8 mouse cellular contexts compared by ENCODE assay signal in genomic region chr8:8690146-8691092, GRCm38 (mm10). TPM values are rescaled to one million over a fixed set of nuclear protein-coding genes. Genes with fewer than 3 reads are reported as not detected.
DNase-seq lines count a peak whose midpoint lies in the region; ATAC-seq and TF ChIP-seq lines count a peak whose summit lies in the region.

Arglu1 (minus strand) TSS chr8:8690521.

- H3K27ac ChIP-seq in MEL (ENCODE audit: control insufficient read depth, low read depth, low read length) = peak within 1 kb of the TSS; percentile 83
- peak within 1 kb of the TSS; percentile 31; the same call in 1 of the 2 replicates for H3K27ac ChIP-seq in cerebellum, adult 2 months (ENCODE audit: insufficient read depth, low read length)
- H3K27ac ChIP-seq in lung, embryonic 16.5 days (ENCODE audit: low read length) = peak within 1 kb of the TSS; percentile 94

- no peak for TF ChIP-seq RAD21 in MEL (IDR thresholded peaks at IDR 0.05; ENCODE audit: low read depth, low read length)

- ATAC-seq in hematopoietic stem cell, adult 5-6 weeks (replicated peaks in 1 of 2; ENCODE audit: insufficient read depth in 1 of 2, low FRiP score in 2 of 2, low TSS enrichment in 1 of 2, low read depth in 1 of 2, poor library complexity in 2 of 2, severe bottlenecking in 2 of 2) = peak; percentile 85 to 86
- peak; percentile 95 for ATAC-seq in lung, embryonic 16.5 days (ENCODE audit: low read depth)

- peaks cover 0 to 2% of the 10 kb centered on the region in 2 experiments; a peak in 1 of 4 replicates for H3K27me3 ChIP-seq in MEL (ENCODE audit: control insufficient read depth in 1 of 2, insufficient read depth in 2 of 2, low read length in 2 of 2)
- H3K27me3 ChIP-seq in cerebellum, adult 2 months (ENCODE audit: control insufficient read depth, insufficient read depth, low read length) = 0 out of 2 replicates have a peak, but pooled peaks cover 2% of the 10 kb centered on the region
- no peaks in the 10 kb centered on the region for H3K27me3 ChIP-seq in lung, embryonic 16.5 days (ENCODE audit: control insufficient read depth, insufficient read depth, low read depth, low read length)

- peaks cover 0 to 34% of the 10 kb centered on the region in 2 experiments; a peak in 2 of 4 replicates for H3K36me3 ChIP-seq in MEL (ENCODE audit: control insufficient read depth in 1 of 2, insufficient read depth in 2 of 2, low read length in 2 of 2)
- no peaks in the 10 kb centered on the region for H3K36me3 ChIP-seq in lung, embryonic 16.5 days (ENCODE audit: control insufficient read depth, insufficient read depth, low read length)

- under 1% methylated on average over 81 of the region's 81 CpGs for WGBS in cerebellum, adult 2 months
- WGBS in lung, embryonic 16.5 days = under 1% methylated on average over 65 of the region's 81 CpGs

- H3K9ac ChIP-seq in MEL (ENCODE audit: control insufficient read depth, low read depth, low read length, poor library complexity, severe bottlenecking) = peak within 1 kb of the TSS; percentile 99
- H3K9ac ChIP-seq in lung, embryonic 16.5 days (ENCODE audit: low read length) = peak within 1 kb of the TSS; percentile 99

- no peaks in the 10 kb centered on the region for H3K9me3 ChIP-seq in MEL (replicated peaks; ENCODE audit: insufficient read depth, low read length)
- no peaks in the 10 kb centered on the region for H3K9me3 ChIP-seq in lung, embryonic 16.5 days (ENCODE audit: control insufficient read depth, low read length)

- TF ChIP-seq POLR2A in MEL (IDR thresholded peaks at IDR 0.05; ENCODE audit: control insufficient read depth in 1 of 2, insufficient read depth in 1 of 2, low read depth in 1 of 2, low read length in 2 of 2, poor library complexity in 1 of 2) = peak; percentile 60 to 71; a peak in 3 of 4 replicates
- peak; percentile 71 for TF ChIP-seq POLR2A in cerebellum, adult 2 months (IDR thresholded peaks at IDR 0.05; ENCODE audit: borderline replicate concordance, insufficient read depth, low read length)

- peak; percentile 91 for DNase-seq in MEL (ENCODE audit: low read depth, low spot score)
- peak; percentile 95 to 97 for DNase-seq in cerebellum, adult 2 months
- peak; percentile 93 for DNase-seq in forelimb bud, embryonic 11.5 days (ENCODE audit: low read depth, low spot score)
- peak; percentile 82 for DNase-seq in layer of hippocampus, adult 9-10 months (ENCODE audit: low spot score)
- DNase-seq in ovary, postnatal 10 days (ENCODE audit: low spot score) = peak; percentile 95
- DNase-seq in thymus, postnatal 10 days (ENCODE audit: low spot score in 2 of 2) = peak; percentile 93 to 98

- no peak for TF ChIP-seq CTCF in MEL (IDR thresholded peaks at IDR 0.05 in 2 of 3, conservative IDR thresholded peaks at IDR 0.05 in 1 of 3; ENCODE audit: control insufficient read depth in 1 of 3, insufficient read depth in 1 of 3, low read depth in 2 of 3, low read length in 3 of 3, poor library complexity in 1 of 3, severe bottlenecking in 1 of 3)
- no peak for TF ChIP-seq CTCF in cerebellum, adult 2 months (IDR thresholded peaks at IDR 0.05; ENCODE audit: borderline replicate concordance, insufficient read depth, low read depth, low read length)

- H3K4me3 ChIP-seq in MEL (ENCODE audit: control insufficient read depth in 1 of 2, insufficient read depth in 1 of 2, low read depth in 2 of 2, low read length in 2 of 2) = peak within 1 kb of the TSS; percentile 50 to 97
- H3K4me3 ChIP-seq in cerebellum, adult 2 months (replicated peaks; ENCODE audit: insufficient read depth, low read depth, low read length) = peak within 1 kb of the TSS; percentile 86
- H3K4me3 ChIP-seq in lung, embryonic 16.5 days (ENCODE audit: low read length) = peak within 1 kb of the TSS; percentile 87

- H3K79me2 ChIP-seq in MEL (ENCODE audit: control insufficient read depth, insufficient read depth, low read length, poor library complexity) = peaks cover 47% of the 10 kb centered on the region

- TF ChIP-seq EP300 in MEL (IDR thresholded peaks at IDR 0.05; ENCODE audit: low read depth in 1 of 2, low read length in 2 of 2) = no peak

- peaks cover 5 to 6% of the 10 kb centered on the region in 2 experiments; a peak in 3 of 4 replicates for H3K4me1 ChIP-seq in MEL (ENCODE audit: control insufficient read depth in 1 of 2, insufficient read depth in 2 of 2, low read length in 2 of 2)
- H3K4me1 ChIP-seq in cerebellum, adult 2 months (ENCODE audit: control insufficient read depth, insufficient read depth, low read length) = peaks cover 6% of the 10 kb centered on the region; the same call in 1 of the 2 replicates
- peaks cover 34% of the 10 kb centered on the region for H3K4me1 ChIP-seq in lung, embryonic 16.5 days (replicated peaks; ENCODE audit: control insufficient read depth, insufficient read depth, low read length)

- peak within 1 kb of the TSS; percentile 72 for H3K4me2 ChIP-seq in lung, embryonic 16.5 days (ENCODE audit: low read depth, low read length)

TF ChIP-seq in MEL, 35 proteins besides CTCF, POLR2A, EP300 and RAD21:
- TF ChIP-seq MAZ (IDR thresholded peaks at IDR 0.05; ENCODE audit: low read depth, low read length) = no peak; the same call in 1 of the 2 replicates
- peak; percentile 74 for TF ChIP-seq NELFE (IDR thresholded peaks at IDR 0.05; ENCODE audit: low read depth, low read length)
- TF ChIP-seq MAFK (IDR thresholded peaks at IDR 0.05; ENCODE audit: borderline replicate concordance, low read depth, low read length) = no peak
- TF ChIP-seq SMC3 (IDR thresholded peaks at IDR 0.05; ENCODE audit: low read depth, low read length) = no peak
- TF ChIP-seq ETS1 (IDR thresholded peaks at IDR 0.05; ENCODE audit: low read depth, low read length) = no peak
- peak; percentile 35; the same call in 1 of the 2 replicates for TF ChIP-seq POLR2AphosphoS2 (IDR thresholded peaks at IDR 0.05; ENCODE audit: low read length)
- TF ChIP-seq KAT2A (conservative IDR thresholded peaks at IDR 0.05; ENCODE audit: low read depth, low read length) = peak; percentile 63
- TF ChIP-seq ZMIZ1 (IDR thresholded peaks at IDR 0.05; ENCODE audit: low read depth, low read length) = peak; percentile 69
- TF ChIP-seq E2F4 (IDR thresholded peaks at IDR 0.05; ENCODE audit: borderline replicate concordance, low read depth, low read length) = no peak
- peak; percentile 53 for TF ChIP-seq USF1 (IDR thresholded peaks at IDR 0.05; ENCODE audit: low read depth, low read length)
- TF ChIP-seq SIN3A (IDR thresholded peaks at IDR 0.05; ENCODE audit: low read length) = no peak; the same call in 1 of the 2 replicates
- no peak for TF ChIP-seq GATA1 (IDR thresholded peaks at IDR 0.05; ENCODE audit: low read depth, low read length)
- TF ChIP-seq TCF12 (IDR thresholded peaks at IDR 0.05; ENCODE audit: low read depth, low read length) = 0 out of 2 replicates have a peak, but pooled peaks have one; percentile 45
- TF ChIP-seq MYC (IDR thresholded peaks at IDR 0.05; ENCODE audit: low read depth, low read length) = 0 out of 2 replicates have a peak, but pooled peaks have one; percentile 22
- TF ChIP-seq TBP (IDR thresholded peaks at IDR 0.05; ENCODE audit: low read depth, low read length) = no peak
- TF ChIP-seq POLR2AphosphoS5 (IDR thresholded peaks at IDR 0.05; ENCODE audit: borderline replicate concordance, low read depth, low read length) = no peak
- peak; percentile 67 for TF ChIP-seq MXI1 (IDR thresholded peaks at IDR 0.05; ENCODE audit: low read depth, low read length)
- no peak for TF ChIP-seq USF2 (IDR thresholded peaks at IDR 0.05; ENCODE audit: borderline replicate concordance in 1 of 2, insufficient read depth in 1 of 2, low read depth in 1 of 2, low read length in 2 of 2)
- no peak for TF ChIP-seq ELF1 (IDR thresholded peaks at IDR 0.05; ENCODE audit: low read depth, low read length)
- TF ChIP-seq CHD1 (IDR thresholded peaks at IDR 0.05; ENCODE audit: low read depth, low read length) = no peak
- TF ChIP-seq HCFC1 (IDR thresholded peaks at IDR 0.05; ENCODE audit: low read depth, low read length) = peak; percentile 82
- peak; percentile 47; the same call in 1 of the 2 replicates for TF ChIP-seq MAX (IDR thresholded peaks at IDR 0.05; ENCODE audit: low read length)
TF ChIP-seq in MEL: peak in this region for 10.

RNA-seq across cellular contexts. Expression of gene Arglu1, which starts in this region (rescaled TPM):
- 34.6 and 35.3 TPM in 2 replicates for total RNA-seq in MEL (2012; rRNA removed)
- 100 to 1,000 TPM in 1 of 2 experiments, not detected in 1; 104 TPM for polyA plus RNA-seq in MEL (2012; ENCODE audit: insufficient read depth in 1 of 2, insufficient read length in 2 of 2, low read depth in 1 of 2, low replicate concordance in 2 of 2, missing spikeins in 1 of 2)
- 106 and 109 TPM in 2 replicates for polyA plus RNA-seq in cerebellum, adult 2 months (2012; rRNA removed)
- 215 and 239 TPM in 2 replicates for total RNA-seq in hematopoietic stem cell, adult 5-6 weeks (2017)
- 116 and 120 TPM in 2 replicates for polyA plus RNA-seq in lung, embryonic 16.5 days (2015; fragmentation: Nextera tagmentation; extraction: Ambion mirVana)

Comparison
In these comparisons a context has a peak if more than half of its experiments do, and no peak if none do; other contexts are left out.
1. Peak in every context shown above with its lines: DNase-seq, ATAC-seq, H3K4me3 ChIP-seq and H3K27ac ChIP-seq.
2. H3K27ac ChIP-seq: peak in every context shown above with its lines; median percentile 94 in lung, embryonic 16.5 days; 83 in MEL; 31 in cerebellum, adult 2 months.